Mouse (Mus musculus) v-Abl transformed pro-B cells (cell line): Measurements from ENCODE around the gene Cdh26.

ENCODE experiments used
- in situ Hi-C, 2 experiments: fragments of 400-800 bp; cut with MboI; formaldehyde crosslinking; loops; one replicate each; pipeline ENCODE4 v1.15.1; 2025; ENCODE audit not compliant: unreplicated experiment in 2 of 2

Cdh26 gene

DNA sequence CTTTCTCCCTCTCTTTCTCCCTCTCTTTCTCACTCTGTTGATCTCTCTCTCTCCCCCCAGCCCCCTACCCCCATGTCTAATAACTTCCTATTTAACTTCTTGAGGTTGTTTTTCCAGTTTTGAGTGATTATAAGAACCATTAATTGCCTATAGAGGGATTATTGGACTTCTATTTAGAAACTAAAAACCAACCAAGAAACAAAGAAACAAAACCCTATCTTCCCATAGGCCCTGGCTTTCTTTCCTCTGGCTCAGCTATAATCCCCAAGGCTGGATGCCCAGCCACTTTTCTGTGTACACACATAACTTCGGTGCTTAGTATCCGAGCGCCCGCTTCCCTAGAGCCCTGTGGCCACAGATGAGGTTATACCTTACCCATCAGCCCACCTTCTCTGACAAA lies at the start of gene Cdh26:
TSS of gene Cdh26 (plus strand) at position 301 of the 400 bp plus-strand sequence.
- in situ Hi-C loops: no loop called here

DNA sequence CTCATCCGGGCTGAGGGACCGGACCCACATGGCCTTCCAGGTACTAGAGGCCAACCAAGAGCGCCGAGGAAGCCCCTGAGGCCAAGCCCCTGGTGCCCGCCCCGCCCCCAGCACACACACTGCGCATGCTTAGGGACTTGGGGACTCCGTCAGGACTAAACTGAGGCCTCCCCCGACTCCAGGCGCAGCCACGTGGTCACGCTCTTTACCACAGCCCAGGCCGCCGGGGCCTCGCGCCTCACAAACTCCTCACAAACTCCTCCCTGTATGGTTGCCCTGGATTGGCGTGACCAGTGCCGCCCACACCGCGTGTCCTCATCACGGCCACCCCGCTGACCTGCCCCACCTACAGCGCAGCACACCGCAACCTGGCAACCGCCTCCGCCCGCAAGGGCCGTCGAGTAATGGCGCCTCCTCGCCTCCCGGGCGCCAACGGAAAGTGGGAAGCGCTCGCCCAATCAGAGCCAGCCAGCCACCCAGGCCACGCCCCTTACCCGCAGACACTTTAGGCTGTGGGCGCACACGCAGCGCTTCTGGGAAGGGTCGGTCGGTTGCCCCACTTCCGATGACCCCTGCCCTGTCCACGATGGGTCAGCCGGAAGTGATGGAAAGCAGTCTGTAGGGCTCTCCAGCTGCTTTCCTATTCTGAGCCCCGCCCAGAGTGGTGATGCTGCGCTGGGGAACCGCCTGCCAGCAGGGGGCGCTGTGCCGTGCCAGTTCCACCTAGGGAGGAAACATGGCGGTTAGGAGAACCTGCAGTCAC lies 23.1 kb upstream of the Cdh26 start, which contains the start of gene Sycp2:
TSS of gene Sycp2 (minus strand) at position 633 of the 763 bp plus-strand sequence.
- in situ Hi-C loops: no loop called here

GRCm38 (mm10) chr2:178409024-178409423 lies 21.3 kb upstream of the Cdh26 start:
- in situ Hi-C loops: no loop called here

DNA sequence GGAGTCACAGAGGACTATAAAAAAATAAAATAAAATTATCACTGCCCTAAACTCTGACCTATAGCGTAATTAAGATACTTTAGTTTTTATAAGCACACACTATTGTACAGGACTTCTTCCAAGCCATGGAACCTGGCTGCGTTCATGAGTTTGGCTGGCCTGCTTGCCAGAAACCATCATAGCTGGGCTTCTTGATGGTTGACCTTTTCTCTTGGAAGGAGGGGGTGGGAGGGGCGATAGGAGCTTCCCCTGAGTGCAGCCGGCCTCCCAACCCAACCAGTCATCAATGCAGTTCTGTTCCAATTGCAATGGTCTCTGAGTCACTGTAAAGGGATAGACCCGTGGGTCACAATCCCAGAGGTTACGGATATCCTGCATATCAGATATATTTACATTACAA lies 20.0 kb upstream of the Cdh26 start:
- in situ Hi-C loops: no loop called here

DNA sequence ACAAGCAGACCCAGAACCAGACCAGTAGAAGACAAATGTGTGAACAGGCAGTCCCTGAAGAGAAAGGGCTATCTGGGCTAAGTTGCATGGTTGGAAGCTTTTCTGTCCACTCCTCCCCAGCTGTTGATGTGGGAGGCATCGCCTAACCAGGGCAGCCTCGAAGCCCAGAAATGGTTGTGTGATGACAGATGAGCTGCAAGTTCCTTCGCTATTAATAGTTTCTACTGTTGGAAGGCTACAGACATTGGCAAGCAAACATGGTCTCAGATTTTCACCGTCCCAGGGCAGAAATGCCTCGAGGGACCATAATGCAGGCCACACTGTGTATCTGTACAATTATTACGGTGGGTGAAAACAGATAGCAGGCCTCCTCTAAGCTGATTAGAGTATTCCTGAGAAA lies 17.7 kb upstream of the Cdh26 start:
- in situ Hi-C loops: no loop called here

DNA sequence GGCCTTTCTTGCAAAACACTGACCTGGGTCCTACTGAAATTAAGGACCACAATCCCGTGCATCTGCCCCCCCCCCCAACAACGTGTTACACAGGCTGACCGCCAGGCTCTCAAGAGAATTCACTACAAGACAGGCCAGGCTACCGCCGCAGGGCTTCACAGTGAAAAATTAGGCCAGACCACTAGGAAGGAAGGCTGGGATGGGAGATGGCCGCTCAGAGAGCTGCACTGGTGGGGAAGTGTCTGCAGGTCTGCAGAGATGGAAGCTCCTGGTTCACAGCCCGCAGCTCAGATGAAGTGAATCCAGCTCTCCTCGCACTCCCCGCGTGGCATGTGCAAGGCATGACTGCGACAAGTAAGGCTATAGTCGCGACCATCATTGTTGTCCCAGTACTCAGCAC lies 17.2 kb upstream of the Cdh26 start:
- in situ Hi-C loops: no loop called here

- in situ Hi-C loops: no loop called here
Observed at GRCm38 (mm10) chr2:178413481-178414260, 16.7 kb upstream of the Cdh26 start.

GRCm38 (mm10) chr2:178414261-178415149 lies 15.8 kb upstream of the Cdh26 start, which contains the start of the genes Ppp1r3d and Fam217b:
TSS of gene Ppp1r3d (minus strand) at chr2:178414472.
TSS of gene Fam217b (plus strand) at chr2:178414524.
- in situ Hi-C loops: no loop called here

- in situ Hi-C loops: no loop called here
Observed at GRCm38 (mm10) chr2:178415150-178415448, 15.2 kb upstream of the Cdh26 start.

DNA sequence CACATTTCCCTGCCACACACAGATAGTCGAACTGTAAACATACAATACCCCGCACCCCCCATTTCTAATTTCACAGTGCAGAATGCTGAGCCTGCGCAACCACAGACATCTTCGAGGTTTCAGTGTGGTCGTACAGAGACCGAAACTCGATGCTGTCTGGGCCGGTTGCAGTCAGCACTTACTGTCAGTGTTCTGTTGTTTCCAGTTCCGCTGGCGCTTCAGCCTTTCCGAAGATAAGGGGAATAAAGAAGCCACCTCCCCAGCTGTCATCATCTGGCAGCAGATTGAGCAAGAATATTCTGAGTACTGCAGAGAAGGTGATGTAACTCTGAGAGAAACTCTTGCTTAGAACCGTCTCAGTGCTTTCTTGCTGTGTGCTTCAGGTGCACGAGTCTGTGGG lies 13.9 kb upstream of the Cdh26 start:
- in situ Hi-C loops: no loop called here

- in situ Hi-C loops: no loop called here
Observed at GRCm38 (mm10) chr2:178416970-178417369, 13.4 kb upstream of the Cdh26 start.

DNA sequence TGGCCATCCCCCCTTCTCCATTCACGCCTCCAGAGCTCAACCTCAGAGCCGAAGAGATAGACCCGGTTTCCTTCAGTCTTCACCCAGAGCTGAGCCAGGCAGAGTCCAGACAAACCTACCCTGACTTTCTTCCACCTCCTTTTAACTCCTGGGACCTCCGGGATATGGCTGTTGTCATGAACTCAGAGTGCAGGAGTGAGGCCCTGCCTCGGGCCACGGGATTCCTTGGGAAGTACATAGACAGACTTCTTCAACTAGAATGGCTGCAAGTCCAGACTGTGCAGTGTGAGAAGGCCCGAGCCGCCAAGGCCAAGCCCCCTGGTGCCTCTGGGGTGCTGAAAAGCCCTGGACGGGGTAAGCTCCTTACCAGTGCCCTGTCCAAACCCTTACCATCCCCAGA lies 9.8 kb upstream of the Cdh26 start:
- in situ Hi-C loops: no loop called here

- in situ Hi-C loops: no loop called here
Observed at GRCm38 (mm10) chr2:178421603-178422002, 8.7 kb upstream of the Cdh26 start.

DNA sequence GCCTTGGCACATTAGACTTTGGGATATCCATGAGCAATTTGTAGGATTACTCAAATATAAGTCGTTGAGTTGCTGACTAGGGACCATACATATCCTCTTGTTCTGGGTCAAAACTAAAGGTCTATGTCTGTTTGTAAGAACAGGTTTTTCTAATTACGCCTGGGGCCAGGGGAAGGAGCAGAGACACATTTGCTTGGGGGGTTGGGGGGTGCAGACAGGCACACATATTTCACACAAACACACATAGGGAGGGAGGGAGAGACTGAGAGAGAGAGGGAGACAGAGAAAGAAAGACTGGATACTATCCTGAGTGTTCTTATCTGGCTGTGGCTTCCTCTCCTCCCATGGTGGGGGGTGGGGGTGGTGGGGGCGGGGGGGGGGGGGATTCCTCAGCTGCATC lies 8.1 kb upstream of the Cdh26 start:
- in situ Hi-C loops: no loop called here

- in situ Hi-C loops: no loop called here
Observed at GRCm38 (mm10) chr2:178423223-178423622, 7.1 kb upstream of the Cdh26 start.

DNA sequence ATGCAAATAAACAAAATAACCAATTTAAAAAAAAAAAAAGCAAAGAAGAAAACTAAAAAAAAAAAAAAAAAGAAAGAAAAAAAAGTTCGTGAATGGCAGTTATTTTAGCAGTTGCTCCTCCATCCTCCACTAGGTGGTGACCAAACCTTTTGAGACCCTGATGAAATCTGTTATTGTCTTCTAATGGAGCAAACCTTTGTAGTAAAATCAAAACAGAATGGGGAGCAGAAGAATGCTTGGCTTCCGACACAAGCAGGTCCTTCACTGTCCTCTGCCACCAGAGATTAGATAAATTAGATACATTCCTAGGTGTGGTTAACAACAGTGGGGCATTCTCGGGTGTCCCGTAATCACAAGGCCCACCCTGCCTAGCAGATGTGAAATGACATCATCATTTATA lies 4.1 kb upstream of the Cdh26 start:
- in situ Hi-C loops: no loop called here

- in situ Hi-C loops: no loop called here
Observed at GRCm38 (mm10) chr2:178427181-178427580, 3.1 kb upstream of the Cdh26 start.

- in situ Hi-C loops: no loop called here
Observed at GRCm38 (mm10) chr2:178428183-178428582, 2.1 kb upstream of the Cdh26 start.

DNA sequence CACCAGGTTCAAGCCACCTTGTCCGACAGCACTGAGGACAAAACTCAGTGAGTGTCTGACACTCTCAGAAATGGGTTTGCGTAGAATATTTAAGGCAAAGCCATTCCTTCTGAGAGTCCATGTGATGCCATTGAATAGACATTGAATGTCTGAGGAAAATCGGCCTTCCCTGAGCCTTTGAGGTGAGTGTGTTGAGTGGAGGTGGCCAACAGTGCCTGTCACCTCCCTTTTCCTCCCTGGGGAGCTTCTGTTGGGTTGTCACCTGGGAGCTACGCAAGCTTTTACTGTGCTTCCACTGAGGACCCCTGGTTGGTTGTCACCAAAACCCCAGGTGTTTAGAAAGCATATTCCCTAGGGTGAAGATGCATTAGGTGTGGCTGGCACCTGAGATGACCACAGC lies 1.7 kb upstream of the Cdh26 start:
- in situ Hi-C loops: no loop called here

- in situ Hi-C loops: no loop called here
Observed at GRCm38 (mm10) chr2:178429426-178429825, 905 bp upstream of the Cdh26 start.

DNA sequence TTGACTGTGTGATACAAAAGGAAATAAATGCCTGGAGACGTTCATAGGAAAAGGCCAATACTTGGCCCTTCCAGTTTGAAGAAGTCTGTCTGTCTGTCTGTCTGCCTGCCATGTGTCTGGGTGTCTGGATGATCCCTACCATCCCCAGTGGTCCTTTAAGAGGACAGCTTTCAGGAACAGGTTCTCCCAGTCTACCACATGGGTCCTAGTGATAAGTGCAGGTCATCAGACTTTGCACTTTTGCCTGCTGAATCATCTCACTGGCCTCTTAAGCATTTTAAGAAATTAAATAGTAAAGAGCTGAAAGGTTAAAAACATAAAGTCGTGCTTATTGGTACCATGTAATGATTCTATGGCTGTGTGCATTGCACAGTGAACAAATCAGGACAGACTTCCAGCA lies 3.2 kb downstream of the Cdh26 start:
- in situ Hi-C loops: no loop called here
